Mouse (Mus musculus) gonadal fat pad, adult 2 months (tissue): ENCODE measurements at regions not wholly inside any gene's neighbourhood (a gene's known extent, or its start where the extent isn't known, plus 50 kb on each side); places are given as distances from the start of the nearest gene placed in this dataset.

Source experiments
- DNase-seq: peaks from one replicate; pipeline ENCODE4 v3.0.0-alpha.2; 2012; ENCODE audit warnings: low read depth

DNA sequence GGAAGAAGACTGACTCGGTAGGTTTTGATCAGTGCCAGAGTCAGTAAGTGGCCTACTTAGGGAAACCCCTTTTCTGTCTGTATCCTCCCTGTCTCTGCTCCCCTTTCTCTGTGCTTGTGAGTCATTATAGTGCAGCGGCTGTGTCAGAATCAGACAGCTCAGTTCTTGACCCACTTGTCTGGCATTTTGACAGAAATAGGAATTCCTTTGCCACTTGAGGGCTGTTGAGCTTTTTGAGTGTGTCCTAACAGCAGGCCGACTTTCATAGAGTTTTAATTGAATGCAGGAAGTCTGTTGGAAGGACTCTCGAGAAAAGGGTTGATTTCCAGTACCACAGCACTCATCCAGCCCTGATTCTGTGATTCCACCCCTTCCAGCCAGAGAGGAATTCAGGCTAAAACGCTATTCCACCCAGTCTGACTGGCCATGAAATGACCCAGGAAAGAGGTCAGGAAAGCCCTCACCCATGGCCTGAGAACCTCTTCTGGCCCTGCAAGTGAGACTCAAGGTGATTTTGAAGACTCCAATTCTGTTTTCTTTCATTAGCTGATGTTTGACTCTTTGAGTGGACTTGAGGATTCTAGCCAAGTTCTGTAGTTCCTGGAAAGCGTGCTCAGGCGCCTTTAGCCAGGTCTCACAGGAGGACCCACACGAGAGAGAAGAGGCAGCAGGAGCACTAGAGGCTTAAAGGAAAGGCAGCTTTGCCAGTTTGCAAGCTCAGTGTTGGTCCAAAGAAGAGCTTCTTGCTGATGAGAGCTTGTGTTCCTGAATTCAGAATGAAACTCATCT lies 95.6 kb upstream of the Opcml start:
- DNase-seq = no peak

- no peak for DNase-seq
These were observed 89.0 kb upstream of the Opcml start for GRCm38 (mm10) chr9:27701559-27701958.

DNA sequence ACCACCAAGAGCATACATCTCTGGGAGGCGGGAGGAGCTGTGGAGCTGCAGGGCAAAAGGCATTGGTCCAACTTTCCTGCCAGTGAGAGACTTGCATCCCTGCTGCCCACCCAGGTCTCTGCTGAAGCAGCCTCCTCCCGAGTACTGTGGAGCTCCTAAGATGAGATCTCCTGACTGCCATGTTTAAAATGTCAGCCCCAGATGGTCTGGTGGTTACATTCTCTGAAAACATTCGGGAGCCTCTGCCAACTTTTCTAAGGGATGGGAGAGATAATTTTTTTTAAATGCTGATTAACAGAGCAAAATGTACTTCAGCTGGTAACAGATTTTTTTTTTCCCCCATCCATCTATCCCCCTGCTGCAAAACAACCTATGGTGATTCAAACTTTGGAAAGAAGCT lies 88.4 kb upstream of the Opcml start:
- DNase-seq = no peak

DNA sequence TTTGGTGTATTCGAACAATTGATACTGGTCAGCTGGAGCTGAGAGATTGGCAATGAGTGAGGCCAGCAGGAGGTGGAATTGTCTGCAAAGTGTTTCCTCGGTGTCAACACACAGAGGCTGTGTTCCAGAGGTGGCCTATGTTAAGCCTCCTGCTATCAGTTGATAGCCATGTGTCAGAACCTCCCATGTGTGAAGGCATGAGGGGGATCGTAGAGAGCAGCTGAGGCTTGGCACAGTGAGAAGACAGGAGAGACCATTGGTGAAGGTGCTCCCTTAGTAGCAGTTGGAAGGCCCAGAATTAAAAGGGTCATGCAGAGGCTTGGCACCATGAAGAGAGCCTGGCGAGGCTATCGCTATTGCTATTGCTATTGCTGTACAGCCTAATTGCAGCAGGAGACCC lies 86.6 kb upstream of the Opcml start:
- DNase-seq = no peak

- DNase-seq = no peak
These were observed 66.7 kb upstream of the Opcml start for GRCm38 (mm10) chr9:27723840-27724408.

DNA sequence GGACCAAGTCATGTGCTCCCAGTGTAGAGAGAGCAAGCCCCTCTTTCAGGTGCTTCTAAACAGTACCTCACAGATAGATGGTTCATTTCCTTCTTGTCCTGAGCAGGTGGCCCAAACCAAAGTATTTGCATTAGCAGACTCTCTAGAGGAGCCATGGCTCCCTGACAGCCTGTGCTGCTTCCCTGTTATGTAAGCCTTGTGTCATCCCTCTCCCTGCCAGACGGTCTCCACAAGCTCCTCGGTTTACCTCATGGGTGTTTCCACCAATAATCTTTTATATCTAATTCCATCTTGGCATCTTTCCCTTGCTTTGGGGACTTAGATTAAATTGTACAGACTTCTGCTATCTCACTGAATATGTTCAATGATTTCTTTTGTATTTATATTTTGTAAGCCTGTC lies 66.0 kb upstream of the Opcml start:
- no peak for DNase-seq

GRCm38 (mm10) chr9:27728652-27729557 lies 61.7 kb upstream of the Opcml start:
- DNase-seq = no peak

DNA sequence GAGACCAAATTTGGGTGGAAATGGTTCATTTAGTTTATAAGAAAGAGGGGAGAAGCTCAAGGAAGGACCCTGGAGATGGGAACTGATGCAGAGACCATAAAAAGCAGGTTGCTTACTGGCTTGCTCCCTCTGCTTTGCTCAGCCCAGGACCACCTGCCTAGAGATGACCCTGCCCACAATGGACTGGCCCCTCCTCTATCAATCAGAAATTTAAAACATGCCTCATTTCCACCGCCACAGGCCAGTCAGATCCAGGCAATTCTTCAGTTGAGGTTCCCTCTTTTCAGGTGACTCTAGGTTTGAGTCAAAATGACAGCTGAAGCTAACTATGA lies 61.1 kb upstream of the Opcml start:
- DNase-seq = no peak

DNA sequence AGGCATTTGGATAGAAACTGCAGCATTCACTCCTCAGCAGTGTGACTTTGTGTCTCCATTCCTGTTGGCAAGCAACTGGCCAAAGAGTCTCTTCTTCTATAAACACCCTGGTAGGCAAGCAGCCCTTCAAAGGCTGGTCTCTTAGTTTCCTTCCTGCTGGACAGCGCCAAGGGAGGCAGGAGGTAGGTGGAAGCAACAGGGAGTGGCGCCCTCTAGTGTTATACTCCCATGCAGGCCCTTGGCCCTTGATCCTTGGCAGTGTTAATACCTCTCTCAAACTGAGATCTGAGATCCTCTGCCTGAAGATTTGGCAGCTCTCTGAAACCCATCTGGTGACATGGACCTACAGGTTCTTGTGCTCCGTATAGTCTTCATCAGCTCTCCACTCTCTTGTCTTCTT lies 51.3 kb upstream of the Opcml start:
- no peak for DNase-seq
